Mouse (Mus musculus): ENCODE measurements around the gene Tmem252. TPM values are rescaled to one million over a fixed set of nuclear protein-coding genes. Genes with fewer than 3 reads are reported as not detected.

The Tmem252 gene
- total RNA-seq, 2 experiments from 2014 or later = 0.12 to 0.13 TPM

DNA sequence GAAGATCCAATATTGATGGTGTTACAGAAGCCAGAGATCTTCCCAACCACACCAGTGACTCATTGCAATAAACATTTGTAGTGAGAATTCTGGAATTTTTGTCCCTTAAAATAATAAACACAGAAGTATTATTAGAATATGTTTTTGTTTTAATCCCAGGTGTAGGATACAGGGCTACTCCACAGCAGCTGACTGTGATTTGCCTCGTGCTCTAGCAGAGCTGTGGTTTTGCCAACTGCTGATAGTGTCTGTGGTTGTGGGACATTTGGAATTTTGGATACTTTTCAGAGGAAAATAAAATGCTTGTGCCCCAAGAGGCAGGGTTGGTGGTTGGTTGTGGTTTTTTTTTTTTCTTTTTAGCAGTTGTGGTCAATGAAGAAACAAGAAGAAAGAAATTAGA, 44.2 kb downstream of the Tmem252 start:
- intact Hi-C loops (cut with DNase I) = no loop called here
- no peak for DNase-seq

DNA sequence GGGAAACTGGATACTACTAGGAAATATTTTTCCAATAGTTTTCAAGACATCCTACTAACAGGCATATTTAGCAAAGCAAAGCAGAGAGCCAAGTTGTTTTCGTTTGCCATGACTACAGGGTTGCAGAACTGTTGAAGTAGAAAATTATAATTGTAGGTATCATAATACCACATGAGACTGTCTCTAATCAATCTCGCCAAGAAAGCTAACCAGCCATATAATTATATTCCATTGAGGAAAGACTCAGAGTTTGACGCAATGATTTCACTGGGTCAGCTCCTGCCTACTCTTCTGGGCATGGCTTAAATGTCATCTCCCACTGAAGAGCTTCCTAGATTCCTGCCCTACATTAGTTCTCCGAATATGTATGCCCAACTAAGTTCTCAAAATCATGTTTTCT, 45.7 kb downstream of the Tmem252 start:
- DNase-seq = no peak
- intact Hi-C loops (cut with DNase I) = no loop called here

DNA sequence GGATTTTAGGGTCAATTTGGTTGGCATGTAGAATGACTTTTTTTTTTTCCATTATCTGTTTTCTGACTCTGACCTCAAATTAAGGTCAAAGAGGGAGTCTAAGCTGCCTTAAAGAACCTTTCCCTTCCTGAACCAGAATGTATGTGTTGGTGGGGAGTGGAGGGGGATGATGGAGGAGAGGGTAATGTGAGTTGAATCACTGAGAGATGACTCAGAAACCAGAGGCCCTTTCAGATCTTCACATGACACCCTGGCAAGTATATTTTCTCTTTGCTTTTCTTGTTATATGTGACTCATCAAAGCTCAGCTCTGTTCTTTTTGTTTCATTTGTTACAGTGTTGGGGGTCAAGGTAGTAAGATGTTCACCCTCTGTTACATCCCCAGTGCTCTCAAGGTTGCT, 46.6 kb downstream of the Tmem252 start:
- intact Hi-C loops (cut with DNase I) = no loop called here
- DNase-seq = no peak

DNA sequence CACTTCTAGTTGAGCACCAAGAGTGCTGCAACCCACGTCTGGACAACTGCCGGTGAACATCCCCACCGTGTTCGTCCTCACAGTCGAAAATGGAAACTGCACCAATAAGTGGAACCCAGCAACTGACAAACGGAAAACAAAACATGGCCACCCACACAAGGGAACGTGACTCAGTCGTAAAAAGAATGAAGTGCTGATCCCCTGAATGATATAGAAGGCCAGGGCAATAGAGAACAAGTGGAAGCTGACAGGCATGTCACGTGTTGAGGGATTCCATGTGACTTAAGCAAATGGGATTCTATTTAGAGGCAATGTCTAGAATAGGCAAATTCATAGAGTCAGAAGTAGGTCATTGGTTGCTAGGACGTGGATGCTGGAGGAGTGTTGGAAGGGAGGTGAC, 50.6 kb downstream of the Tmem252 start:
- no peak for DNase-seq
- intact Hi-C loops (cut with DNase I) = no loop called here

DNA sequence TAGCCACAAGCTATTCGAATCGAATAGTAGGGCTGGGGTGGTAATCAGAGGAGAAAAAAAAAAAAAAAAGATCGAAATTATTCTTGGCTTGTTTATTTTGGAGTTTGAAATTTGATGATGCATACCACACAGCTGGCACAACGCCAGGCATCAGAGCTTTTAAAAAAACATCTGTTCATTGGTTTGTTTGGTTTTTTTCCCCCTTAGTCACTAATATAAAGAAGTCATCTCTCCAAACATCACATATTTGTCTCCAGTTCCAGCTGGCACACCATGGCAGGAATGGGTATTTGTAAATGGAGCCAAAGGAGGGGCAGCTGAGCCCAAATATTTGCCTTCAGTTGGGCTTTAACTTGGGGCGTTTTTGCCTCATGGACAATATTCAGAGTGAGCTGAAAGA, 56.9 kb downstream of the Tmem252 start:
- no peak for DNase-seq
- intact Hi-C loops (cut with DNase I) = no loop called here

Other genes with a start within 250 kb of the Tmem252 start
- 10 to 100 TPM; 17.5 to 19.4 TPM for gene Fam122a, start 196.7 kb upstream of the Tmem252 start, total RNA-seq (2021)
- gene Pip5k1b, start 118.1 kb upstream of the Tmem252 start, total RNA-seq (2021) = under 1 TPM; 0.44 to 0.46 TPM
- gene Pgm5, start 187.8 kb downstream of the Tmem252 start, total RNA-seq (2021) = 10 to 100 TPM in 1 of 2 experiments, 1 to 10 TPM in 1; 9.0 to 10.6 TPM
- 100 to 1,000 TPM; 523 to 532 TPM for gene Gm10053, start 201.7 kb downstream of the Tmem252 start, total RNA-seq (2021)
- gene Foxd4, start 227.2 kb downstream of the Tmem252 start, total RNA-seq (2021) = not detected

Data from gastrocnemius, postnatal 36 days (tissue).